Mouse (Mus musculus): Measurements from ENCODE around the gene Irgc1. TPM values are rescaled to one million over a fixed set of nuclear protein-coding genes. Genes with fewer than 3 reads are reported as not detected.

Gene Irgc1
- total and polyA plus RNA-seq, 2 experiments from 2014 or later: not detected

- no peaks in the 10 kb centered on the region for H3K27me3 ChIP-seq (ENCODE audit: insufficient read depth, low read length)
- no peak for ATAC-seq (ENCODE audit: low FRiP score)
- H3K4me2 ChIP-seq (ENCODE audit: low read depth, low read length, poor library complexity, severe bottlenecking): peak overlapping the region; percentile 9; the same call in 1 of the 2 replicates
- TF ChIP-seq CTCF (IDR thresholded peaks at IDR 0.05): peak; percentile 46
- DNase-seq (ENCODE audit: low spot score): peak; percentile 42
- H3K9me3 ChIP-seq (ENCODE audit: low read length): no peaks in the 10 kb centered on the region
- no peaks in the 10 kb centered on the region for H3K36me3 ChIP-seq (ENCODE audit: insufficient read depth, low read length)
- H3K9ac ChIP-seq (replicated peaks; ENCODE audit: low read length, poor library complexity, severe bottlenecking): no peak overlapping the region
- 36% methylated on average over 21 of the region's 21 CpGs for WGBS
- no peaks in the 10 kb centered on the region for H3K4me1 ChIP-seq (ENCODE audit: insufficient read depth, low read length)
- no peak overlapping the region for H3K4me3 ChIP-seq (ENCODE audit: low read depth, low read length)
- no peak overlapping the region for H3K27ac ChIP-seq (ENCODE audit: low read depth, low read length)
These were observed 22.9 kb upstream of the Irgc1 start for GRCm38 (mm10) chr7:24474811-24475506.

GRCm38 (mm10) chr7:24473913-24474529 lies 21.9 kb upstream of the Irgc1 start:
- H3K4me1 ChIP-seq (ENCODE audit: insufficient read depth, low read length): no peaks in the 10 kb centered on the region
- no peak overlapping the region for H3K27ac ChIP-seq (ENCODE audit: low read depth, low read length)
- no peak overlapping the region for H3K4me2 ChIP-seq (ENCODE audit: low read depth, low read length, poor library complexity, severe bottlenecking)
- ATAC-seq (ENCODE audit: low FRiP score) (no peak), DNase-seq (ENCODE audit: low spot score) (peak; percentile 64)
- no peaks in the 10 kb centered on the region for H3K27me3 ChIP-seq (ENCODE audit: insufficient read depth, low read length)
- no peaks in the 10 kb centered on the region for H3K36me3 ChIP-seq (ENCODE audit: insufficient read depth, low read length)
- H3K4me3 ChIP-seq (ENCODE audit: low read depth, low read length): no peak overlapping the region
- WGBS: 40% methylated on average over 10 of the region's 10 CpGs
- no peaks in the 10 kb centered on the region for H3K9me3 ChIP-seq (ENCODE audit: low read length)
- TF ChIP-seq CTCF (IDR thresholded peaks at IDR 0.05): peak; percentile 89
- H3K9ac ChIP-seq (replicated peaks; ENCODE audit: low read length, poor library complexity, severe bottlenecking): no peak overlapping the region

DNA sequence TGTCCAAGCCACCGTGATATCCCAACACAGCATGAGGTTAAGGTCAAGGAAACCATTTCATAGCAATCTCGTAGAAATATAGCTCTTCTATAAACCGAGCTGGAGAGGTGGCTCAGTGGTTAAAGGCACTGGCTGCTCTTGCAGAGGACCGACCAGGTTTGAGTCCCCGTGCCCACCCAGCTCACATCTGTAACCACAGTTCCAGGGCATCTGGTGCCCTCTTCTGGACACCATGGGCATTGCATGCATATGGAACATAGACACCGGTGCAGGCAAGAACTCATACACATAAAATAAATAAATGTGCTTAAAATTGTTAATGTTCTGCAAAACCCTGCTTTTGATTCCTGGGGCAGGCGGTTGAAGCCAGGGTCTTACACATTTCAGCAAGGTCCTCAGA lies 20.8 kb upstream of the Irgc1 start:
- H3K4me3 ChIP-seq (ENCODE audit: low read depth, low read length): no peak overlapping the region
- ATAC-seq (ENCODE audit: low FRiP score) (no peak), DNase-seq (ENCODE audit: low spot score) (peak; percentile 10)
- H3K36me3 ChIP-seq (ENCODE audit: insufficient read depth, low read length): no peaks in the 10 kb centered on the region
- WGBS: 72% methylated on average over 7 of the region's 7 CpGs
- H3K9me3 ChIP-seq (ENCODE audit: low read length): no peaks in the 10 kb centered on the region
- H3K4me1 ChIP-seq (ENCODE audit: insufficient read depth, low read length): no peaks in the 10 kb centered on the region
- H3K27ac ChIP-seq (ENCODE audit: low read depth, low read length): no peak overlapping the region
- TF ChIP-seq CTCF (IDR thresholded peaks at IDR 0.05): peak; percentile 75
- H3K4me2 ChIP-seq (ENCODE audit: low read depth, low read length, poor library complexity, severe bottlenecking): no peak overlapping the region
- H3K9ac ChIP-seq (replicated peaks; ENCODE audit: low read length, poor library complexity, severe bottlenecking): no peak overlapping the region
- no peaks in the 10 kb centered on the region for H3K27me3 ChIP-seq (ENCODE audit: insufficient read depth, low read length)

- no peak overlapping the region for H3K9ac ChIP-seq (replicated peaks; ENCODE audit: low read length, poor library complexity, severe bottlenecking)
- no peak for ATAC-seq (ENCODE audit: low FRiP score)
These were observed 20.3 kb upstream of the Irgc1 start for GRCm38 (mm10) chr7:24472442-24472841.

DNA sequence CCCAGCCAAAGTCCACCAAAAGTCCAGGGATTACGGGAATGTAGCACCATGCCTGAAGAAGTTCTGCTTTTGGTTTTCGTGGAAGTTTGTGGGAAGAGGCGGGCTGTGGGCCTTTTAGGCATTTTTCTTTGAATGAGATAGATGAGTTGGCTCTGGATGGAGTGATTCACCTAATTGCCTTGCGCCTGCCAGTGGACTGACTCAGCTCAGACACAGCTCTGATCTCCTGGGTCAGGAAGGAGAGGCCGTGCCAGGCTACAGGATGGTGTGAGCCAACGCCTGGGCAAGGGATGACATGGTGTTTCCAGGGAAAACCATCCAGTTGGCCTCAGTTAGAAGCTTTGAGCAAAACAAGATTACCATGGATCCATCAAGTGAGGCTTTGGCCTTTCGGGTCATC lies 18.3 kb upstream of the Irgc1 start:
- Histone ChIP-seq H3K9ac (replicated peaks; ENCODE audit: low read length, poor library complexity, severe bottlenecking) (no peak overlapping the region), H3K4me3 (ENCODE audit: low read depth, low read length) (no peak overlapping the region), H3K27ac (ENCODE audit: low read depth, low read length) (no peak overlapping the region), H3K36me3 (ENCODE audit: insufficient read depth, low read length) (no peaks in the 10 kb centered on the region), H3K4me1 (ENCODE audit: insufficient read depth, low read length) (no peaks in the 10 kb centered on the region), H3K9me3 (ENCODE audit: low read length) (no peaks in the 10 kb centered on the region), H3K27me3 (ENCODE audit: insufficient read depth, low read length) (no peaks in the 10 kb centered on the region), H3K4me2 (ENCODE audit: low read depth, low read length, poor library complexity, severe bottlenecking) (no peak overlapping the region)
- no peak for TF ChIP-seq CTCF (IDR thresholded peaks at IDR 0.05)
- ATAC-seq (ENCODE audit: low FRiP score) (no peak), DNase-seq (ENCODE audit: low spot score) (no peak)
- WGBS: 96% methylated on average over 7 of the region's 7 CpGs

More at GRCm38 (mm10) chr7:24472442-24472841, 20.3 kb upstream of the Irgc1 start:
- no peaks in the 10 kb centered on the region for H3K9me3 ChIP-seq (ENCODE audit: low read length)
- no peaks in the 10 kb centered on the region for H3K4me1 ChIP-seq (ENCODE audit: insufficient read depth, low read length)
- no peaks in the 10 kb centered on the region for H3K36me3 ChIP-seq (ENCODE audit: insufficient read depth, low read length)
- no peaks in the 10 kb centered on the region for H3K27me3 ChIP-seq (ENCODE audit: insufficient read depth, low read length)
- DNase-seq (ENCODE audit: low spot score): peak; percentile 42
- no peak overlapping the region for H3K27ac ChIP-seq (ENCODE audit: low read depth, low read length)
- WGBS: 66% methylated on average over 6 of the region's 6 CpGs
- TF ChIP-seq CTCF (IDR thresholded peaks at IDR 0.05): no peak
- no peak overlapping the region for H3K4me2 ChIP-seq (ENCODE audit: low read depth, low read length, poor library complexity, severe bottlenecking)
- H3K4me3 ChIP-seq (ENCODE audit: low read depth, low read length): no peak overlapping the region

DNA sequence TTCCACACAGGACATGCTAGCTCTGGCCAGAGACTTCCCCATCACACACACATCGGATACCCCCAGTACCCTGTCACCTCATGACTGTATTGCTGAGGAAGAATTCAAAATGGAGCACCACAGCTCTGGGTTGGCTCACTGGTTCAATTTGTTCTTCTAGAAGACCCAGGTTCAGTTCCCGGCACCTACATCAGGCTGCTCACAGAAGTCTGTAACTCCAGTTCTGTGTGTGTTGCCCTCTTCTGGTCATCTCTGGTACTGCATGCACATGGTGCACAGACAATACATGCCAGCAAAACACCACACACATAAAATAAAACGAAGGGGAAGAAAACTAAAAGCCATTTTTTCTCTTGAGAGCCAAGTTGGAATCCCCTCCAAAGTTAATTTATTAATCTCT lies 17.0 kb upstream of the Irgc1 start:
- no peak for DNase-seq (ENCODE audit: low spot score)
- no peaks in the 10 kb centered on the region for H3K36me3 ChIP-seq (ENCODE audit: insufficient read depth, low read length)
- H3K4me3 ChIP-seq (ENCODE audit: low read depth, low read length): no peak overlapping the region
- WGBS: 83% methylated on average over 3 of the region's 3 CpGs
- ATAC-seq (ENCODE audit: low FRiP score): no peak
- H3K9ac ChIP-seq (replicated peaks; ENCODE audit: low read length, poor library complexity, severe bottlenecking): no peak overlapping the region
- TF ChIP-seq CTCF (IDR thresholded peaks at IDR 0.05): peak; percentile 57
- H3K27ac ChIP-seq (ENCODE audit: low read depth, low read length): no peak overlapping the region
- no peak overlapping the region for H3K4me2 ChIP-seq (ENCODE audit: low read depth, low read length, poor library complexity, severe bottlenecking)
- H3K27me3 ChIP-seq (ENCODE audit: insufficient read depth, low read length): no peaks in the 10 kb centered on the region
- H3K9me3 ChIP-seq (ENCODE audit: low read length): no peaks in the 10 kb centered on the region
- no peaks in the 10 kb centered on the region for H3K4me1 ChIP-seq (ENCODE audit: insufficient read depth, low read length)

Measured in midbrain, postnatal 0 days (tissue).